Mouse (Mus musculus) testis, postnatal 14 days (tissue): ENCODE results near the gene Spdef.

Source experiments
- DNase-seq: peaks from one replicate; pipeline ENCODE4 v3.0.0; 2021; ENCODE audit warnings: low spot score

The Spdef gene

DNA sequence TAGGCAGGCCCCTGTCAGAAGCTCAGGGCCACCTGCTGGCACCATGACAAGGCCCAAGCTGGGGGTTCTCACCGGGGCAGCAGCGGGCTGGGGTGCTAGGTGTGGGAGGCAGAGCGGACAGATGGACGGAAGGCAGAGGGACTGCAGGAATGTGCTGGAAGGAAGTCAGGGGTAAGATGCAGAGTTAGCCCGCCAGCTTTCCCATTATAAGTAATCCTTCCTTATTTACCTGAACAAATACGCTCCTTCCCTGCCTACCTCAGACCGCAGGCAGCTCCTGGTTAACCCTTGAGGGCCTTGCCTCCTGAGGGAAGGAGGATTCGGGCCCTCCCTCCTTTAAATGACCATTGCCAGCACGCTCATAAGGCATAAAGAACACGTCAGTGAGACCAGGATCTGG is at the start of gene Spdef:
Gene Spdef, minus strand, starts transcription at position 186 of the 400 bp plus-strand sequence.
- DNase-seq: no peak

DNA sequence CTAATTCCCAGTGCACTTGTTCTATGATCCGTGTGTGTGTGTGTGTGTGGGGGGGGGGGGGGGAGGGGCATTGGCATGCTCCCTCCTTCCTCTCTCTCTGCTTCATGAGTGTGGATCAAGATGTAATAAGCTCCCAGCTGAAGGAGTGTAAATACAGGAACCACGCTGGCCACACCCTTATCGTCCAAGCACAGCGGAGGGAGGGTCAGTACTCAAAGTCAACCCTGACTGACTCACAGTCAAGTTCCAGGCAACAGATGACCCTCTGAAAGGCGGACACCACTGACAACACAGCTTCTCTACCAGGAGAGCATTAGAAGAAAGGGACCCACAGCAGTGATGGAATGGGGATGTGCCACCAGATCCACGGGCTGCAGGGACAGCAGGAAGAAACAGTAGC is 49.1 kb upstream of the Spdef start:
- no peak for DNase-seq

GRCm38 (mm10) chr17:27774198-27774597 is 45.4 kb upstream of the Spdef start:
- no peak for DNase-seq

DNA sequence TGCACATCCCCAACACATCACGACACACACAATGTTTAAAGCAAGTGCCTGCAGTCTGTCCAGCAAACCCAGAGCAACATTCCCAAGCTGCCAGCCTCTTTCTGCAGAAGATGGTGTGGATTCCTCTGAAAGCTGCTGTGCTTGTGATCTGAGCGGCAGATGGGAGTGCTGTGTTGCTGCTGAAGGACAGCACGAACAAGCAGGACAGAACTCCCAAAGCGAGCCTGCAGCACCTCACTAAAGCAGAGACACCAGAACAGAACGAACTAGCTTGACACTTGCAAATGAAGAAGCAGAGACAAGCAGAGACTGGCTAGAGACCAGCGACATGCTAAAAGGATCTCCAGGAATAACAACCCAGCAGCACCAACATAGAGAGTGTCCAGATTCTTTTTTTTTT is 42.9 kb upstream of the Spdef start:
- DNase-seq: no peak

- peak; percentile 25 for DNase-seq
Measured at GRCm38 (mm10) chr17:27768817-27769542, 40.2 kb upstream of the Spdef start.

- no peak for DNase-seq
Measured at GRCm38 (mm10) chr17:27767543-27767942, 38.8 kb upstream of the Spdef start.

- DNase-seq: peak; percentile 17
Measured at GRCm38 (mm10) chr17:27767120-27767519, 38.4 kb upstream of the Spdef start.

- no peak for DNase-seq
Measured at GRCm38 (mm10) chr17:27765066-27765465, 36.3 kb upstream of the Spdef start.

DNA sequence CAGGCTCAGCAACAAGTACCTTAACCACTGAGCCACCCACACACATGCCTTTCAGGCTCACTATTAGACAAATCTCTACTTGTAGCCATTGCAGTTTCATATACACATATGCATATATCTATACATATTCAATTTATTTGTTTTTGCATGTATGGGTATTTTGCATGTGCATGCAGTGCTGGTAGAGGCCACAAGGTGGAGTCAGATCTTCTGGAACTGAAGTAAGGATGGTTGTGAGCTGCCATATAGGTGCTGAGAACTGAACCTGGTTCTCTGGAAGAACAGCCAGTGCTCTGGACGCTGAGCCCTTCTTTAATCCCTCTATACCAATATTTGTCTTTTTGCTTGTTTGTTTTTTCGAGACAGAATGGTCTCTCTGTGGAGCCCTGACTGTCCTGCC is 35.7 kb upstream of the Spdef start:
- no peak for DNase-seq

DNA sequence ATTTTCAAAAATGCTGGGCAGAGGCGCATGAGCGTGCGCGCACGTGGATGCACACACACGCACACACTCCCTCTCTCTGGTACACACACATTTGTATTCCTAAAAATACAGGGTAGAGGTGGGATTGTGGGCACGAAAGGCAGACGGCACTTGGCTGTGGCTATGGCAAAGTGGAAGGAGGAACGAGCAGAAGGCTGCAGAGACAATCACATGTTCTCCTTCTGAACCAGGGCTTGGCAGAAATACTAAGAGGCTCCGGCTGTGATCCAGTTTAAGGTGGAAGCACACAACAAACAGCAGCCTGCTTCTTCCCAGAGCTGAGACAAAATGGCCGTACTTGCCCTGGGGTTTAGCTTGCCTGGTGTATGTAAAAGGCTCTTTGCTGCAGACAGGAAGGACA is 34.1 kb upstream of the Spdef start:
- no peak for DNase-seq

GRCm38 (mm10) chr17:27761639-27762336 is 33.0 kb upstream of the Spdef start:
- DNase-seq: peak; percentile 39

GRCm38 (mm10) chr17:27760169-27760568 is 31.4 kb upstream of the Spdef start:
- DNase-seq: no peak

- DNase-seq: no peak
Measured at GRCm38 (mm10) chr17:27751314-27752202, 22.8 kb upstream of the Spdef start.

GRCm38 (mm10) chr17:27750451-27750942 is 21.7 kb upstream of the Spdef start:
- no peak for DNase-seq

GRCm38 (mm10) chr17:27748123-27748522 is 19.4 kb upstream of the Spdef start:
- no peak for DNase-seq

DNA sequence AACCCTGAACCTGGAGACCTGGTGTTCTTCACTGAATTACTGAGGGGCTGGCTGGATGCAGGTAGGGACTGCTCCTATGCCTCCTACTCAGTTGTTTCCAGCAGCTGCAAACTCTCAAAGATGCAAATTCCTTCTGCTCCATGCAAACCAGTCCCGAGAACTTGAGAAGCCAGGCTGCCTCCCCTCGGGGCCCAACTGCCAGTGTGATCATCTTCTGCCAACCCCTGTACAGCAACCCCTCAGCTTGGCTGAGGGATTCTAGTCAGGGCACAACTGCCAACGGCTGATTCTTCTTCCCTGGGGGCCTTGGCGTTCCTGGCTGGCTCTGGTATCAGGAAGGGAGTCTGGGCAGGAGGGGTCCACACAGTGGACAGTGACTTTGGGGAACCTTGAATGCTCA is 17.7 kb upstream of the Spdef start:
- DNase-seq: no peak

DNA sequence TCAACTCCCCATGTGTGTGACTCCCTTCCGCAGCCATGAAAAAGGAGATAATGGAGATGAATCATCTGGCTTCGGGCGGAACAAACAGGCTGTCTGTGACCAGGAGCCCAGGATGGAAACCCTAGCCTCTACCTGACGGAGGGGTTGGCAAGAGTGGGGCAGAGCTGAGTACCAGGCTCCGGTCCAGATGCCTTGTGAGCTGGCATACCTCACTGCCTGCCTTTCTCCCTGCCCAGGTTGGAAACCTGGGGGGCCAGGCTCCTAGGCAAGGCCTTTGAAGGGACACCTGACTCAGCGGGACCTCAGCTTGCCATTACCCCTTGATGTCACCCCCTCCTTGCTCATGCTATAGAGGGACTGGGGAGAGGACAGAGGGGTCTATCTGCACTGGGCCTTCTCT is 12.2 kb upstream of the Spdef start:
- DNase-seq: no peak

- no peak for DNase-seq
Measured at GRCm38 (mm10) chr17:27734344-27735073, 5.8 kb upstream of the Spdef start.

DNA sequence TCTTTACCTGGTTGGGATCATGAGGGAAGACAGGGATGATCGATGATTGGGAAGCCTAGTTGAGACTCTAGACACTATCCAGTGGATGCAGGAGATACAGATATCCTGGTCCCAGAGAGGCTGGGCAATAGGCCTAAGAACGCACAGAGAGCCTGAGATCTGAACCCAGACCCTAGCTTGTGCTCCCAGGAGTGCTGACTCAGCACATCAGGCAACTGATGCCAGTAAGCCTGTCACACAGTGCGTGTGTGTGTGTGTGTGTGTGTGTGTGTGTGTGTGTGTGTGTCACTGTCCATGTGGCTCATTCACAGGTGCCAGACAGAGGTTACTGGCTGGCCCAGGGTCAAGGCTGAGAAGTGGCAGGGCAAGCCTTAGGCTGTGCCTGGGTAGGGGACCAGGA is 3.9 kb upstream of the Spdef start:
- no peak for DNase-seq

DNA sequence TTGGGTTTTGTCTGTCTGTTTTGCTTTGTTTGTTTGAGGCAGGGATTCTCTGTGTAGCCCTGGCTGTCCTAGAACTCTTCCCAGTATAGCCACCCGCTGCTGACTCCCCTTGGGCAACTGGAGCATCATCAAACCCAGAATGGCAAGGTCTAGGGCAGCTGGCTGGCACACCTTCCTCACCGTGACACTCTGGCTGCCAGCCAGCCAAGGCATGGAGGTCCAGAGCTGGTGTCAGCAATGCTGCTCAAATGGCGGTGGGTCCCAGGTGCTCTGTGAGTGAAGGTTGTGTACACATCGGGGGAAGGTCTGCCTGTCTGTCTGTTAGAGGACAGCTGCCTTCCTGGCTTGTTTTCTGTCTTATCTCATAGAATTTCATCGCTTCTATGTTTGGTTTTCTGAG is 3.4 kb upstream of the Spdef start:
- DNase-seq: no peak

DNA sequence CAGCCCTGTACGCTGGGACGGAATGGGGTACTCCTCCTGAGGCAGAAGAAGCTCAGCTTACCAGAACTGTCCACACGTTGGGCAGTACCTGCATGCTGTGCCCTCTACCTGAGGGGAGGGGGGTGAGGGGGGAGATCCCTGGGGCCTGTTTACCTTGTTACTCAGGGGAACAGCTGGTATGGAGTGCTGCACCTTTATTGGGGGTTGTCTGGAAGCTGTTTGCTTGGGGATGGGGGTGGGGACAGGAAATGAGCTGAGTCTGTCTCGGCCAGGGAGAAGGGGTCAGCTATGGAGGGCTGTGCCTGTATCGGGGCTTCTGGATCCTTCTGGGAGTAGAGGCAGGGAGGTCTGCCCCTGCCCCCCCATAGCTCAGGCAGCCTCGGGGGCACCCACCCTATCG is 2.2 kb downstream of the Spdef start:
- no peak for DNase-seq

DNA sequence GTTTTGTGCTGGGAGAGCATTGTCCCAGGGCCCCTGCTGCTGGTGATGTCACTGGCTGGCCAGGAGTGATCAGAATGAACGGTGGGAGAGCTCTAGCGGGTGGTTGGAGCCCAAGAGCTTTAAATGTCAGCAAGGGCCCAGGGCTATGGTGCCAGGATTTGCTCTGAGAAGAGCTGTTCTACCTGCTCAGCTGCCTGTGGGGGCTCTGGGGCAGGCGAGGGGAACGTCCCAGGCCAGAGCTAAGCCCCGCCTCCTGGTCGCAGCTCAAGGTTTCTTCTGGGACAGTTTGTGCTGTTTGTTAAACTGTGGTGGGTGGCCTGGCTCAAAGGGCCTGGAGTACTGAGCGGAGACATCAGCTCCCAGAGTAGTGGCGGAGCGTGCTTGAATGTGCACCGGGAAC is 3.3 kb downstream of the Spdef start:
- DNase-seq: peak; percentile 32
